Mouse (Mus musculus): Measurements from ENCODE around the gene Abhd11. TPM values are rescaled to one million over a fixed set of nuclear protein-coding genes. Genes with fewer than 3 reads are reported as not detected.

Gene Abhd11
- polyA plus RNA-seq, 1 experiment from 2014 or later, result 60.1 TPM

- Histone ChIP-seq H3K36me3 (ENCODE audit: control insufficient read depth, insufficient read depth) (no peaks in the 10 kb centered on the region), H3K4me3 (ENCODE audit: low read depth, low read length) (no peak overlapping the region), H3K27me3 (replicated peaks; ENCODE audit: control insufficient read depth, insufficient read depth, low read length) (peaks cover 11% of the 10 kb centered on the region; the same call in 1 of the 2 replicates), H3K9ac (ENCODE audit: low read depth, low read length) (no peak overlapping the region), H3K9me3 (ENCODE audit: control insufficient read depth) (no peaks in the 10 kb centered on the region), H3K4me2 (replicated peaks; ENCODE audit: low read depth) (no peak overlapping the region), H3K4me1 (replicated peaks; ENCODE audit: control insufficient read depth, insufficient read depth, low read length) (0 out of 2 replicates have a peak, but pooled peaks cover 11% of the 10 kb centered on the region), H3K27ac (ENCODE audit: low read depth, low read length) (peak overlapping the region; percentile 21; the same call in 1 of the 2 replicates)
- ATAC-seq, result no peak
- 15% methylated on average over 3 of the region's 3 CpGs for WGBS
- TF ChIP-seq CTCF (IDR thresholded peaks at IDR 0.05; ENCODE audit: low read depth), result no peak
Observed at GRCm38 (mm10) chr5:134983771-134984170, 25.2 kb upstream of the Abhd11 start.

GRCm38 (mm10) chr5:134985633-134986297, 23.2 kb upstream of the Abhd11 start, which contains the start of gene Cldn3:
Cldn3 (plus strand) TSS chr5:134986214.
- under 1% methylated on average over 25 of the region's 25 CpGs for WGBS
- no peak for TF ChIP-seq CTCF (IDR thresholded peaks at IDR 0.05; ENCODE audit: low read depth)
- Histone ChIP-seq H3K36me3 (ENCODE audit: control insufficient read depth, insufficient read depth) (no peaks in the 10 kb centered on the region), H3K27me3 (replicated peaks; ENCODE audit: control insufficient read depth, insufficient read depth, low read length) (peaks cover 11% of the 10 kb centered on the region; the same call in 1 of the 2 replicates), H3K27ac (ENCODE audit: low read depth, low read length) (peak within 1 kb of the TSS; percentile 82), H3K4me2 (replicated peaks; ENCODE audit: low read depth) (peak within 1 kb of the TSS; percentile 74), H3K9ac (ENCODE audit: low read depth, low read length) (peak within 1 kb of the TSS; percentile 68), H3K4me1 (replicated peaks; ENCODE audit: control insufficient read depth, insufficient read depth, low read length) (peaks cover 16% of the 10 kb centered on the region; the same call in 1 of the 2 replicates), H3K4me3 (ENCODE audit: low read depth, low read length) (peak within 1 kb of the TSS; percentile 56), H3K9me3 (ENCODE audit: control insufficient read depth) (no peaks in the 10 kb centered on the region)
- peak; percentile 88 for ATAC-seq

GRCm38 (mm10) chr5:134986298-134987268, 22.4 kb upstream of the Abhd11 start:
- peaks cover 11% of the 10 kb centered on the region; the same call in 1 of the 2 replicates for H3K27me3 ChIP-seq (replicated peaks; ENCODE audit: control insufficient read depth, insufficient read depth, low read length)
- peaks cover 12% of the 10 kb centered on the region; the same call in 1 of the 2 replicates for H3K4me1 ChIP-seq (replicated peaks; ENCODE audit: control insufficient read depth, insufficient read depth, low read length)
- H3K4me3 ChIP-seq (ENCODE audit: low read depth, low read length), result peak overlapping the region; percentile 56
- peak; percentile 58 for TF ChIP-seq CTCF (IDR thresholded peaks at IDR 0.05; ENCODE audit: low read depth)
- H3K9ac ChIP-seq (ENCODE audit: low read depth, low read length), result peak overlapping the region; percentile 68
- H3K27ac ChIP-seq (ENCODE audit: low read depth, low read length), result peak overlapping the region; percentile 82
- peak; percentile 1; the same call in 1 of the 2 replicates for ATAC-seq
- peak overlapping the region; percentile 74 for H3K4me2 ChIP-seq (replicated peaks; ENCODE audit: low read depth)
- H3K9me3 ChIP-seq (ENCODE audit: control insufficient read depth), result no peaks in the 10 kb centered on the region
- no peaks in the 10 kb centered on the region for H3K36me3 ChIP-seq (ENCODE audit: control insufficient read depth, insufficient read depth)
- WGBS, result 3% methylated on average over 79 of the region's 79 CpGs

- H3K27ac ChIP-seq (ENCODE audit: low read depth, low read length), result peak overlapping the region; percentile 31; the same call in 1 of the 2 replicates
- TF ChIP-seq CTCF (IDR thresholded peaks at IDR 0.05; ENCODE audit: low read depth), result no peak
- peaks cover 11% of the 10 kb centered on the region; the same call in 1 of the 2 replicates for H3K4me1 ChIP-seq (replicated peaks; ENCODE audit: control insufficient read depth, insufficient read depth, low read length)
Observed at GRCm38 (mm10) chr5:134989166-134989565, 19.8 kb upstream of the Abhd11 start.

GRCm38 (mm10) chr5:134989741-134990140, 19.2 kb upstream of the Abhd11 start:
- H3K4me1 ChIP-seq (replicated peaks; ENCODE audit: control insufficient read depth, insufficient read depth, low read length), result peaks cover 11% of the 10 kb centered on the region; the same call in 1 of the 2 replicates
- H3K36me3 ChIP-seq (ENCODE audit: control insufficient read depth, insufficient read depth), result no peaks in the 10 kb centered on the region
- TF ChIP-seq CTCF (IDR thresholded peaks at IDR 0.05; ENCODE audit: low read depth), result no peak
- H3K9ac ChIP-seq (ENCODE audit: low read depth, low read length), result no peak overlapping the region
- peak overlapping the region; percentile 74 for H3K4me2 ChIP-seq (replicated peaks; ENCODE audit: low read depth)
- H3K9me3 ChIP-seq (ENCODE audit: control insufficient read depth), result no peaks in the 10 kb centered on the region
- peaks cover 11% of the 10 kb centered on the region; the same call in 1 of the 2 replicates for H3K27me3 ChIP-seq (replicated peaks; ENCODE audit: control insufficient read depth, insufficient read depth, low read length)
- ATAC-seq, result 0 out of 2 replicates have a peak, but pooled peaks have one; percentile 5
- no peak overlapping the region for H3K4me3 ChIP-seq (ENCODE audit: low read depth, low read length)
- H3K27ac ChIP-seq (ENCODE audit: low read depth, low read length), result 0 out of 2 replicates have a peak overlapping the region, but pooled peaks have one; percentile 31
- 36% methylated on average over 6 of the region's 6 CpGs for WGBS

More at GRCm38 (mm10) chr5:134989166-134989565, 19.8 kb upstream of the Abhd11 start:
- Histone ChIP-seq H3K9ac (ENCODE audit: low read depth, low read length) (peak overlapping the region; percentile 22; the same call in 1 of the 2 replicates), H3K4me2 (replicated peaks; ENCODE audit: low read depth) (peak overlapping the region; percentile 74), H3K27me3 (replicated peaks; ENCODE audit: control insufficient read depth, insufficient read depth, low read length) (peaks cover 11% of the 10 kb centered on the region; the same call in 1 of the 2 replicates), H3K4me3 (ENCODE audit: low read depth, low read length) (peak overlapping the region; percentile 7; the same call in 1 of the 2 replicates), H3K36me3 (ENCODE audit: control insufficient read depth, insufficient read depth) (no peaks in the 10 kb centered on the region), H3K9me3 (ENCODE audit: control insufficient read depth) (no peaks in the 10 kb centered on the region)
- ATAC-seq, result no peak
- WGBS, result 43% methylated on average over 11 of the region's 11 CpGs
